Mouse (Mus musculus) bone marrow, adult 2 months (tissue): ENCODE data around the gene Pakap. TPM values are rescaled to one million over a fixed set of nuclear protein-coding genes. Genes with fewer than 3 reads are reported as not detected.

Experiments used
- H3K27ac ChIP-seq: fragments of 200-500 bp; 2 replicates; pipeline ENCODE4 v1.5.1; 2012; ENCODE audit warnings: low read depth, mild to moderate bottlenecking, control low read depth, inconsistent platforms, low read length; ENCODE audit not compliant: control insufficient read depth, poor library complexity, insufficient read depth
- H3K4me1 ChIP-seq: fragments of 200-500 bp; 2 replicates; pipeline ENCODE4 v1.6.1; 2011; ENCODE audit warnings: low read length; ENCODE audit not compliant: control insufficient read depth, insufficient read depth
- H3K4me3 ChIP-seq: fragments of 200-500 bp; replicated peaks from 2 replicates; pipeline ENCODE3; 2011; ENCODE audit warnings: mild to moderate bottlenecking, low read depth, low read length, control low read depth; ENCODE audit not compliant: control insufficient read depth
- CTCF ChIP-seq: fragments of 200-500 bp; IDR thresholded peaks from 2 replicates; pipeline ENCODE4 v1.5.1; 2011; ENCODE audit warnings: low read length, control low read depth; ENCODE audit not compliant: control insufficient read depth, insufficient read depth
- POLR2A ChIP-seq: fragments of 200-500 bp; IDR thresholded peaks from 2 replicates; pipeline ENCODE4 v1.6.1; 2011; ENCODE audit warnings: low read depth, mild to moderate bottlenecking, control low read depth, low read length, borderline replicate concordance; ENCODE audit not compliant: control insufficient read depth
- whole genome bisulfite sequencing: fragments of 180-500 bp; shearing (Covaris S2); methylation state at CpG from one replicate; pipeline ENCODE4 v1.1.7; 2018; 5-methylcytosine and 5-hydroxymethylcytosine counted together
- polyA plus RNA-seq: library from polyadenylated mRNA; stranded (reverse); fragments of >200 nt; gene quantifications from 2 replicates; pipeline ENCODE4 v1.2.4, GENCODE M21; 2011; ENCODE audit warnings: low replicate concordance; ENCODE audit not compliant: missing spikeins, insufficient read depth, insufficient read length

Gene Pakap
- polyA plus RNA-seq, 1 experiment, result 1.9 TPM

- no peak overlapping the region for H3K4me3 ChIP-seq
- H3K27ac ChIP-seq, result no peak overlapping the region
- no peaks in the 10 kb centered on the region for H3K4me1 ChIP-seq
- WGBS, result 64% methylated on average over 17 of the region's 17 CpGs
- TF ChIP-seq POLR2A (no peak), CTCF (no peak)
Measured at GRCm38 (mm10) chr4:57611303-57612077, 43.5 kb downstream of the Pakap start.

GRCm38 (mm10) chr4:57612716-57613115, 44.7 kb downstream of the Pakap start:
- Histone ChIP-seq H3K4me1 (no peaks in the 10 kb centered on the region), H3K4me3 (no peak overlapping the region), H3K27ac (no peak overlapping the region)
- TF ChIP-seq CTCF, result no peak
- no peak for TF ChIP-seq POLR2A
- WGBS, result 36% methylated on average over 5 of the region's 5 CpGs

GRCm38 (mm10) chr4:57614686-57615085, 46.7 kb downstream of the Pakap start:
- no peak overlapping the region for H3K27ac ChIP-seq
- H3K4me1 ChIP-seq, result no peaks in the 10 kb centered on the region
- WGBS, result 49% methylated on average over 4 of the region's 4 CpGs
- H3K4me3 ChIP-seq, result no peak overlapping the region
- no peak for TF ChIP-seq POLR2A
- TF ChIP-seq CTCF, result no peak

- Histone ChIP-seq H3K4me3 (no peak overlapping the region), H3K4me1 (no peaks in the 10 kb centered on the region), H3K27ac (no peak overlapping the region)
- TF ChIP-seq CTCF, result no peak
- no peak for TF ChIP-seq POLR2A
- WGBS, result 77% methylated on average over 6 of the region's 6 CpGs
Measured at GRCm38 (mm10) chr4:57618743-57619142, 50.8 kb downstream of the Pakap start.

GRCm38 (mm10) chr4:57622816-57623215, 54.8 kb downstream of the Pakap start:
- H3K4me3 ChIP-seq, result no peak overlapping the region
- no peak overlapping the region for H3K27ac ChIP-seq
- WGBS, result 52% methylated on average over 7 of the region's 7 CpGs
- TF ChIP-seq POLR2A (no peak), CTCF (no peak)
- H3K4me1 ChIP-seq, result no peaks in the 10 kb centered on the region

GRCm38 (mm10) chr4:57624819-57625218, 56.8 kb downstream of the Pakap start:
- TF ChIP-seq CTCF (no peak), POLR2A (no peak)
- Histone ChIP-seq H3K4me1 (no peaks in the 10 kb centered on the region), H3K4me3 (no peak overlapping the region), H3K27ac (no peak overlapping the region)
- 78% methylated on average over 2 of the region's 2 CpGs for WGBS

GRCm38 (mm10) chr4:57625306-57625705, 57.3 kb downstream of the Pakap start:
- H3K4me1 ChIP-seq, result no peaks in the 10 kb centered on the region
- no peak overlapping the region for H3K4me3 ChIP-seq
- 68% methylated on average over 1 of the region's 1 CpGs for WGBS
- TF ChIP-seq CTCF (no peak), POLR2A (no peak)
- no peak overlapping the region for H3K27ac ChIP-seq

- no peak overlapping the region for H3K27ac ChIP-seq
- H3K4me3 ChIP-seq, result no peak overlapping the region
- WGBS, result 62% methylated on average over 1 of the region's 1 CpGs
- no peaks in the 10 kb centered on the region for H3K4me1 ChIP-seq
- TF ChIP-seq POLR2A, result no peak
- no peak for TF ChIP-seq CTCF
Measured at GRCm38 (mm10) chr4:57625756-57626155, 57.8 kb downstream of the Pakap start.
